Mouse (Mus musculus): ENCODE data around the gene Ralgps1. TPM values are rescaled to one million over a fixed set of nuclear protein-coding genes. Genes with fewer than 3 reads are reported as not detected.
A peak's percentile ranks its signal among the peaks of the same experiment; 100 is the strongest.

The Ralgps1 gene
- polyA plus RNA-seq, 1 experiment from 2014 or later: 27.2 TPM

DNA sequence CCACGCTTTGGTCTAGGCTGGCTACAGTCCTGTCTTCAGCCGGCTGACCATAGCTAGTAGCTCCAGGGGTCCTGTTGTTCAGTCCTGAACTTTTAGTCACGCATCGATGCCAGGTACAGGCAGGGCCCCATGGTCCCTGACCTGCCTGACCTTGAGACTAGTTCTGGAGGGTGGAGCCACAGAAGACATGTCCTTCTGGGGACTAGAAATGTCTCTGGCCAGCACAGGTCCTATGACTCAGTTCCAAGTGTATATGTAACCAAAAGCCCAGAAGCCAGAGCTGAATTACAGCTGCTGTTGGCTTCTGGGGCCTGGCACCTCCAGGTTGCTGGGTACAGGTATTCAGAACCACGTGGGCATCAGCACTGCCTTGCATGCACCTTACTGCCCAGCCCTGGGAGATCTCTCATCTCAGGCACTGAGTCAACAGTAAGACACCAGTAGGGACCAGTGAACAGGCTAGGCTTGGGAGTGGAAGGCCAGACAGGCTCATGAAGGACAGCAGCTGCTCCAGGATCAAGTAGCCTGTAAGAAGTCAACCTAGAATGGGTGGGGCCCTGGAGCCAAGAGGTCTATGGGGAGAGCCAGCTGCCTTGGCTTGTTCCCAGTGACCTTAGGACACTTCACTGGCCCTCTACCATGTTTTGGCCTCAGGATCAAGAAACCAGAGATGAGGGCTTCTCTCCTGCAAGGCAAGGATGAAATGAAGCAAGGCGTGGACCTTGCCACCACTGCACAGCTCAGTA lies 182.2 kb downstream of the Ralgps1 start:
- Histone ChIP-seq H3K4me1 (peaks cover 10% of the 10 kb centered on the region; the same call in 1 of the 2 replicates), H3K4me3 (no peak overlapping the region), H3K9me3 (replicated peaks) (no peaks in the 10 kb centered on the region), H3K4me2 (no peak overlapping the region), H3K27me3 (no peaks in the 10 kb centered on the region), H3K9ac (no peak overlapping the region), H3K36me3 (ENCODE audit: poor library complexity, severe bottlenecking) (no peaks in the 10 kb centered on the region), H3K27ac (no peak overlapping the region)
- ATAC-seq: no peak
- WGBS: 88% methylated on average over 6 of the region's 6 CpGs

GRCm38 (mm10) chr2:33187874-33188273 lies 183.4 kb downstream of the Ralgps1 start:
- Histone ChIP-seq H3K27me3 (no peaks in the 10 kb centered on the region), H3K4me3 (no peak overlapping the region), H3K9ac (no peak overlapping the region), H3K27ac (no peak overlapping the region), H3K4me1 (peaks cover 10% of the 10 kb centered on the region; the same call in 1 of the 2 replicates), H3K4me2 (no peak overlapping the region), H3K36me3 (ENCODE audit: poor library complexity, severe bottlenecking) (no peaks in the 10 kb centered on the region), H3K9me3 (replicated peaks) (no peaks in the 10 kb centered on the region)
- 90% methylated on average over 2 of the region's 2 CpGs for WGBS
- ATAC-seq: no peak

- H3K27me3 ChIP-seq: no peaks in the 10 kb centered on the region
- H3K36me3 ChIP-seq (ENCODE audit: poor library complexity, severe bottlenecking): no peaks in the 10 kb centered on the region
- H3K4me1 ChIP-seq: peaks cover 10% of the 10 kb centered on the region; the same call in 1 of the 2 replicates
- H3K4me3 ChIP-seq: no peak overlapping the region
- no peak overlapping the region for H3K27ac ChIP-seq
- WGBS: 83% methylated on average over 7 of the region's 7 CpGs
- no peak overlapping the region for H3K9ac ChIP-seq
- no peak overlapping the region for H3K4me2 ChIP-seq
- ATAC-seq: no peak
- H3K9me3 ChIP-seq (replicated peaks): no peaks in the 10 kb centered on the region
Measured at GRCm38 (mm10) chr2:33186505-33186904, 184.8 kb downstream of the Ralgps1 start.

GRCm38 (mm10) chr2:33185258-33185657 lies 186.0 kb downstream of the Ralgps1 start:
- Histone ChIP-seq H3K4me2 (no peak overlapping the region), H3K27me3 (no peaks in the 10 kb centered on the region), H3K9ac (no peak overlapping the region), H3K36me3 (ENCODE audit: poor library complexity, severe bottlenecking) (no peaks in the 10 kb centered on the region), H3K27ac (no peak overlapping the region), H3K4me1 (peaks cover 13% of the 10 kb centered on the region), H3K4me3 (no peak overlapping the region), H3K9me3 (replicated peaks) (no peaks in the 10 kb centered on the region)
- 78% methylated on average over 7 of the region's 7 CpGs for WGBS
- ATAC-seq: no peak

DNA sequence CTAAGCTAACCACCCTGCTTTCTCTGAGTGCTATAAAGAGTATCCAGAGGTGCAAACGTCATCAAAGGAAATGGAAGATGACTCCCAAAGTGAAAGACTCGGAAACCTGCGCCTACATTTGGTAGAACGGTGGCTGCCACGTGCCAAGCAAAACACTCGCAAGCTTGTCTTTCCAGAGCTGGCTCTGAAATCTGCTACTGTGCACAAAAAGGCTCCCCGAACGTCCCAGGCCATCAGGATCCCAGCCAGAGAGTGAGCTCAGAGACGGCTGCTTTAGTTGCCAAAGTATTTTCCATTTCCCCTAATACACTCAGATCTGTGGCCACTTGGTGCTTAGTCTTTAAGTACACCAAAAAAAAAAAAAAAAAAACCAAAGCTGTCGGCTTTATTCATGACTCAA lies 186.6 kb downstream of the Ralgps1 start:
- Histone ChIP-seq H3K4me2 (no peak overlapping the region), H3K27me3 (no peaks in the 10 kb centered on the region), H3K27ac (no peak overlapping the region), H3K4me1 (peaks cover 13% of the 10 kb centered on the region), H3K9me3 (replicated peaks) (no peaks in the 10 kb centered on the region), H3K9ac (no peak overlapping the region), H3K4me3 (no peak overlapping the region), H3K36me3 (ENCODE audit: poor library complexity, severe bottlenecking) (no peaks in the 10 kb centered on the region)
- WGBS: 84% methylated on average over 10 of the region's 10 CpGs
- no peak for ATAC-seq

GRCm38 (mm10) chr2:33183321-33183720 lies 188.0 kb downstream of the Ralgps1 start:
- Histone ChIP-seq H3K4me3 (no peak overlapping the region), H3K4me2 (no peak overlapping the region), H3K27ac (no peak overlapping the region), H3K9me3 (replicated peaks) (no peaks in the 10 kb centered on the region), H3K9ac (no peak overlapping the region), H3K27me3 (no peaks in the 10 kb centered on the region), H3K36me3 (ENCODE audit: poor library complexity, severe bottlenecking) (no peaks in the 10 kb centered on the region), H3K4me1 (peaks cover 25% of the 10 kb centered on the region)
- 94% methylated on average over 7 of the region's 7 CpGs for WGBS
- no peak for ATAC-seq

GRCm38 (mm10) chr2:33179930-33180630 lies 191.2 kb downstream of the Ralgps1 start:
- Histone ChIP-seq H3K36me3 (ENCODE audit: poor library complexity, severe bottlenecking) (no peaks in the 10 kb centered on the region), H3K4me2 (no peak overlapping the region), H3K27ac (no peak overlapping the region), H3K4me3 (no peak overlapping the region), H3K27me3 (no peaks in the 10 kb centered on the region), H3K9me3 (replicated peaks) (no peaks in the 10 kb centered on the region), H3K9ac (no peak overlapping the region), H3K4me1 (peaks cover 32% of the 10 kb centered on the region)
- ATAC-seq: peak; percentile 20; the same call in 1 of the 2 replicates
- WGBS: 44% methylated on average over 16 of the region's 16 CpGs

DNA sequence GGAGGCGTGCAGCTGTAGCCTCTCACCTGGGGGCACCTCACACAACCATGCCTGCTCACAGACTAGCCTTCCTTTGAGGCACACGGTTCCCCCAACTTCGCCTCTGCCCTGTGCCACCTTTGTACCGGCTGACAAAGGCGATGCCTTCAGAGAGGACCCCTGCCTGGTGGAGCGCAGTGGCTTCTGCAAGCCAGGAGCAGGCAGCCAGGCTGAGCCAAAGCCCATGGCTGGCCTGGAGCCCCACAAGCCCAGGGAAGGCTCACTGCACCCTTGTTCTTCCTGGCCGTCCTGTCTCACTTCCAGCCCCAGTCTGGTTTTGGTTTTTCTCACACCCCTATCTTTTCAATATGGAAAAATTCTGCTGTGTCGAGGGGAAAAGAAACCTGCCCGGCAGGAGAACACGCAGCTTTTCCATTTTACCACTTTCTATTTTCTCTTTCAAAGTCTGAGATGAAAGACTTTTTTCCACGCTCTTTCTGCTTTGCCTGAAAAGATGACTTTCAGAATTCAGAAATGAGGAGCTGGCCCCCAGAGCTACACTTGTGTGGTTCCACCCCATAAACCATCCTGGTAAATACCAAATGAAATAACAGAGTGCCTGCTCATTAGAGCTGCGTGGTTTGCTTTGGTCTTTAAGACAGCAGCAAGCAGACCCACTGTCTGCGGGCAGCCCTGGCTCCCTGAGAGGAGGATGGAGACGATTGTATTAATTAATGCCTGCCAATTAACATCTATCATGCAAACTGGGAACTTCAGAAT lies 191.9 kb downstream of the Ralgps1 start:
- Histone ChIP-seq H3K9ac (peak overlapping the region; percentile 27; the same call in 1 of the 2 replicates), H3K27me3 (no peaks in the 10 kb centered on the region), H3K4me3 (no peak overlapping the region), H3K9me3 (replicated peaks) (no peaks in the 10 kb centered on the region), H3K4me1 (peaks cover 32% of the 10 kb centered on the region), H3K27ac (0 out of 2 replicates have a peak overlapping the region, but pooled peaks have one; percentile 11), H3K36me3 (ENCODE audit: poor library complexity, severe bottlenecking) (no peaks in the 10 kb centered on the region), H3K4me2 (no peak overlapping the region; the same call in 1 of the 2 replicates)
- ATAC-seq: no peak
- 27% methylated on average over 14 of the region's 14 CpGs for WGBS

GRCm38 (mm10) chr2:33178243-33178932 lies 192.9 kb downstream of the Ralgps1 start:
- Histone ChIP-seq H3K36me3 (ENCODE audit: poor library complexity, severe bottlenecking) (peaks cover 6% of the 10 kb centered on the region), H3K4me1 (peaks cover 32% of the 10 kb centered on the region), H3K27me3 (no peaks in the 10 kb centered on the region), H3K27ac (0 out of 2 replicates have a peak overlapping the region, but pooled peaks have one; percentile 11), H3K9me3 (replicated peaks) (no peaks in the 10 kb centered on the region), H3K4me3 (no peak overlapping the region), H3K9ac (no peak overlapping the region), H3K4me2 (no peak overlapping the region)
- ATAC-seq: peak; percentile 76
- WGBS: 58% methylated on average over 11 of the region's 11 CpGs

DNA sequence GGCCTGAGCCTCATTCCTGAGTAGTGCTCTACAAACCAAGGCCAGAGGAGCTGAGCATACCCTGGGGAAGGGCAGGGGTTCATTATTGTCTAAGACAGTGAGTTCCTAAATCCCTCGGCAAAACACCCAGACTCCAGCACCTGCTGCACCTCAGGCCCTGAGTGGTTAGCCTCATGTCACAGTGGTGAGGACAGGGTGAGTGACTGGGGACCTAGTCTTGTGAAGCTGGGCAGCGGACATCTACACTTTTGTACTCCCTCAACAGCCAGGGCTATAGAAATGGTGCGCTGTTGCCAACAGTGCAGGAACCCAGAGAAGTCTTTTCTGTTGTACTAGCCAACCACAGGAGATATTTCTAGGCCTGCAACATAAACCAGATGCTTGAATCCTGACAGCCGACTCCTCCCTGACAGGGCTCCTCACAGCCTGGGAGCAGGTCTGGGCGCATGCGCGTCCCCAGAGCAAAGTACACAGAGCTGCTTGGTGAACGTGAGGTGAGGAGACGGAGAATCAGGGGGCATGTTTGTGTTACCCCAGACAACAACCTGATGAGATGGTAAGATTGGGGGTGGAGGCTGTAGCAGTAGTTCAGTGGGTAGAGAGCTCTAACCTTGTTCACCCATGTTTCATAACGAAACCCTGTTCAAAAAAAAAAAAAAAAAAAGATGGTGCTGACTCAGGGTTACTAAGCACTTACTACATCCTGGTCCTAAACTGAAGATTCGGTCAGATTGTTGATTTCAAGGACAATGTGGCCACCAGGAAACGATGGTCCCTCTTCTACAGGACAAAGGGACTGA lies 193.6 kb downstream of the Ralgps1 start:
- no peaks in the 10 kb centered on the region for H3K9me3 ChIP-seq (replicated peaks)
- H3K4me2 ChIP-seq: no peak overlapping the region
- H3K4me1 ChIP-seq: peaks cover 32% of the 10 kb centered on the region
- WGBS: 91% methylated on average over 12 of the region's 12 CpGs
- no peak overlapping the region for H3K4me3 ChIP-seq
- H3K36me3 ChIP-seq (ENCODE audit: poor library complexity, severe bottlenecking): peaks cover 14% of the 10 kb centered on the region
- no peak overlapping the region for H3K27ac ChIP-seq
- H3K9ac ChIP-seq: no peak overlapping the region
- H3K27me3 ChIP-seq: no peaks in the 10 kb centered on the region
- no peak for ATAC-seq

DNA sequence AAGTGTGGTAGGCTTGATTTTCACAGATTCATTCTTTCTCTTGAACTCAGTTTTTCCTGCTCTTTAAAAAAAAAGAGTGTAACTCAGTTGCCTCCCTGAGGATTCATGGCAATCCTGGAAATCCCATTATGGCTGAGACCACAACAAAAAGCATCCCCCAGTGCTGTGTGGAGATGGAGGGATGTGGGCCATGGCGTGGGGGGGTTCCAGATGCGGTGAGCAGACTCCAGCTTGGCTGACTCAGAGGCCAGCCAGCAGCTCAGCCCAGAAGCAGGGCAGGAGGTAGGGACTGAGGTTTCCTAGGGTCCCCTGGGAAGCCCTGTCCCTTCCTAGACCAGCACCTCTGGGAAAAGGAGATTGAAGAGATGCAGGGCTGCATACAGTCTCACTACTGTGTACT lies 194.4 kb downstream of the Ralgps1 start:
- Histone ChIP-seq H3K9ac (no peak overlapping the region), H3K27ac (no peak overlapping the region), H3K36me3 (ENCODE audit: poor library complexity, severe bottlenecking) (peaks cover 21% of the 10 kb centered on the region), H3K9me3 (replicated peaks) (no peaks in the 10 kb centered on the region), H3K27me3 (no peaks in the 10 kb centered on the region), H3K4me3 (no peak overlapping the region), H3K4me1 (peaks cover 34% of the 10 kb centered on the region), H3K4me2 (no peak overlapping the region)
- ATAC-seq: no peak
- WGBS: 53% methylated on average over 2 of the region's 2 CpGs

Measured in forebrain, embryonic 13.5 days (tissue).